Mouse (Mus musculus) ES-E14 (cell line): Measurements from ENCODE around the gene Tfr2.

ENCODE experiments used
- CHD2 ChIP-seq: IDR thresholded peaks from 2 replicates; pipeline ENCODE4 v1.6.1; 2014; ENCODE audit warnings: mild to moderate bottlenecking, low read depth, low read length, inconsistent platforms
- HCFC1 ChIP-seq: IDR thresholded peaks from 2 replicates; pipeline ENCODE4 v1.6.1; 2012; ENCODE audit warnings: low read length, inconsistent platforms, borderline replicate concordance; ENCODE audit not compliant: insufficient read depth
- ZC3H11A ChIP-seq: IDR thresholded peaks from 2 replicates; pipeline ENCODE4 v1.6.1; 2012; ENCODE audit warnings: low read depth, mild to moderate bottlenecking, inconsistent platforms, low read length, borderline replicate concordance

- no peak for TF ChIP-seq CHD2
- TF ChIP-seq HCFC1: no peak
- no peak for TF ChIP-seq ZC3H11A
These were observed 38.4 kb downstream of the Tfr2 start for GRCm38 (mm10) chr5:137607860-137608653.
